Mouse (Mus musculus): ENCODE measurements around the gene Il1r2.

Il1r2 gene

DNA sequence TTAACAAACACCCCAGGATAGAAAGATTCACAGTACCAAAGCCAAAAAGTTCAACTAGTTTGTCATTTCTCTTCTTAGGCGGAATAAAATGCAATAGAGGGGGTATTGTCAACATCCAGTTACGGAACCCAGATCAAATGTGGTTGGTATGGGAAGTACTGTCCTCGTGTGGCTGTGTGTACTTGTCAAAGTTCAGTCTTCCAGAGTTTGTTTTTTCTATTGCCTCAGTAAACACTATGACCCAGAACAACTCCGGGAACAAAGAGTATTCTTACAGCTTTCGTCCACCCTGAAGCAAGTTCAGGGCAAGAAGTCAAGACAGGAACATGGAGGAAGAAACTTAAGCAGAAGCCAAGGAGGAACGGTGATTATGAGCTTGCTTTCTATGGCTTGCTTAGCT lies 82.2 kb downstream of the Il1r2 start:
- no peak for TF ChIP-seq GATA4 (IDR thresholded peaks at IDR 0.05; ENCODE audit: insufficient replicate concordance, low read length)

DNA sequence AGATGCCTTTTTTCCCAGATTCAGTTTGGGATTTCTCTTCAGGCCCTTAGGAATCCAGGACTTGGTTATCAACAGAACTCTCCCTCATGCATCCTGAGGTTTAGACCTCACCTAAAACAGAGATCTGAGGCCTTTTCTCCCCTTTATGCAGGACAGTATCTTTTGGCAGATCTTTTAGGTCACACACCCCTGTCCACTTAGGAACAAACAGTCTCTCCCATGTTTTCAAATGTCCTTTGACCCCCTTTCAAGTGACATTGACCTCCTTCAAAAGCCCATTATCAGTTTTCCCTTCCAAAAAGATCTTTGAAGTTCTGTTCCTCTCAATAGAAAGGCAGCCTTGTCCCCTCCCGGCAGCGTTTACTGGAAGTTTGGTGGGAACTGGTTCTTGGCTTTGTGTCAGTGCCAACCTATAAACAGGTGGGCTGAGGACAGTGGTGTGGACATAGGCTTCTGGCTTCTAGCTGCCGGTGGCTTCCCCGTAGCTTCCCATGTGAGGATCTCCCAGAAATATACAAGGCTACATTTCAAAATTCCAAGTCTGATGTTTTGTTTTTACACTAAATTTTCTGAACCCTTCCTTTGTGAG lies 89.5 kb downstream of the Il1r2 start:
- TF ChIP-seq GATA4 (IDR thresholded peaks at IDR 0.05; ENCODE audit: insufficient replicate concordance, low read length) = peak; percentile 94

DNA sequence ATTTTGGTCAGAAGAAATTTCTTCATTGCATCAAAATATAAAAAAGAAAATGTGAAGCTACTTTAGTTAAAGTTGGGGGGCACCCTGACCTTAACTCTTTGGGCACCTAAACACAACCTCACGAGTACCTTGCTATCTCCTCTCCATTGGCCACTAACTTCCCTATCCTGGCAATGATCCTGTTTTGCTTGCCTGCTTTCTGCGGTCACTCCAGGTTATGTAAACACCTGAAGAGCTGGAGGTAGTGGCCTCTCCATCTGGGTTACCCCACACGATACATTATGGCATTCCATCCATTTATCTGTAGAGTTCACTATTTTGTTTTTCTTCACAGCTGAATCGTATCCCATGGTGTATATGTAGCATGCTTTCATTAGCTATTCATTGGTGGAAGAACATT lies 90.5 kb downstream of the Il1r2 start:
- no peak for TF ChIP-seq GATA4 (IDR thresholded peaks at IDR 0.05; ENCODE audit: insufficient replicate concordance, low read length)

DNA sequence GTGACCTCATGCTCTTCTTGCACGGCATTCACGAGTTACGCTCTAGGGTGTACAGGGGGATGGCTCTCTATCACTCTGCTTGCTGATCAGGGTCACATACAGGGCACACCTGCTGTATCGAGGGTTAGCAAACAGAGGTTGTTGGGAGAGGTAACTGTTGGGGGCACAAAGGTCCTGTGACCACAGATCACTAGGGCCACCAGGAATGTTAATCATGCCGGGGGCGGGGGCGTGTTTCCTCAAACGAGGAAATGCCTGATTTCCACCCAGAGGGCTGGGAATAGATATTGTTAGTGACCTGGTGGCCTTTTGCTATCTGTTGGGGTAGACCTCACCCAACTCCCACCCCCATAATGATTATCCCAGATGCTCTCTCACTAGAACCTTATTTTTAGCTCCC lies 93.7 kb downstream of the Il1r2 start:
- no peak for TF ChIP-seq GATA4 (IDR thresholded peaks at IDR 0.05; ENCODE audit: insufficient replicate concordance, low read length)

DNA sequence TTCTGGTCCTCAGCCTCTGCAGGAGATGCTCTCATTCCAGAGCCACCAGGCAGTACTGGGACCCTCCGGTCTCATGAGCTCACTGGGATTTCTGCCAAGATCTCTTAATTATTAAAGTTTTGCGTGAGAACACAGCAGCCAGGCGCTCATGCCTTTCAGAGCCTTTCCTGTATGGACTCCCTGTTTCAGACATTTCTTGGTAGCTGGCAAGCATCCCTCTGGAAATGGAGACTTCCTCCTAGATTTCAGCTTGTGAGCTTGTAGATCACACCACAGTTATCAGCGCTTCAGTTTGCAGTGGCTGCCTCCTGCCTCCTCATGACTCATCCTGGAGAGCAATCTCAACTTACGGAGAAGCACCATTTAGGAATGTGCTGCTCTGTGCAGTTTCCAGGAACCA lies 98.0 kb downstream of the Il1r2 start:
- peak; percentile 97 for TF ChIP-seq GATA4 (IDR thresholded peaks at IDR 0.05; ENCODE audit: insufficient replicate concordance, low read length)

DNA sequence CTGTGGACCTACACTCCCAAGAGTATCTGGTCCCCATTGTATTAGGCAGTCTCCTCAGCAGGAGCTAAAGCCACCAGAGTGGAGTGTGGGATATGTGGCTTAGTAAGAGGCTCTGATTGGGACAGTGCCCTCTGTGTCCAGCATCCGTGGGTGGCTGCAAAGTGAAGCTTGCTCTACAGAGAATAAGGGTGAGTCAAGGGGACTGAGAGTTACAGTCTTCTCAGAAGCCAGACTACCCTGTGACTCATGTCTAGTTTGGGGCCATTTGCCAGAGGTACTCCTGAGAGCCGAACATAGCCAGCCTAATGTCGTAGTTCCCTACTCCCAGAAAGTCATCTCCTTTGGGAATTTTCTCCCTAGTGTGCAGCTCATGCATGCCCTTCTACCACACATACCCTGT lies 100.3 kb downstream of the Il1r2 start:
- no peak for TF ChIP-seq GATA4 (IDR thresholded peaks at IDR 0.05; ENCODE audit: insufficient replicate concordance, low read length)
